Mouse (Mus musculus): ENCODE data around the gene Rbpj. TPM values are rescaled to one million over a fixed set of nuclear protein-coding genes. Genes with fewer than 3 reads are reported as not detected.

Gene Rbpj
- total and polyA plus RNA-seq, 3 experiments, result 40.5 to 62.8 (median 61.3) TPM

- Histone ChIP-seq H3K9me3 (replicated peaks; ENCODE audit: low read length) (no peaks in the 10 kb centered on the region), H3K4me3 (replicated peaks in 1 of 3; ENCODE audit: low read depth in 2 of 3, low read length in 2 of 3, poor library complexity in 1 of 3) (no peak overlapping the region), H3K36me3 (replicated peaks in 1 of 2; ENCODE audit: control insufficient read depth in 1 of 2, insufficient read depth in 1 of 2, low read length in 1 of 2) (no peaks in the 10 kb centered on the region), H3K4me1 (ENCODE audit: control insufficient read depth in 1 of 2, insufficient read depth in 2 of 2) (peaks cover 15 to 29% of the 10 kb centered on the region in 2 experiments), H3K4me2 (ENCODE audit: insufficient read depth, low read depth, poor library complexity, severe bottlenecking) (no peak overlapping the region), H3K79me2 (replicated peaks; ENCODE audit: control insufficient read depth, extremely low read depth, insufficient read depth, poor library complexity, severe bottlenecking) (no peaks in the 10 kb centered on the region), H3K27me3 (replicated peaks) (no peaks in the 10 kb centered on the region), H3K9ac (ENCODE audit: insufficient read depth, low read depth) (no peak overlapping the region), H3K27ac (ENCODE audit: insufficient read depth, low read depth) (no peak overlapping the region)
- TF ChIP-seq USF2 (conservative IDR thresholded peaks at IDR 0.05; ENCODE audit: low read depth, low read length), result no peak
- TF ChIP-seq ZMIZ1 (IDR thresholded peaks at IDR 0.05; ENCODE audit: low read depth, low read length), result no peak
- TF ChIP-seq TBP (conservative IDR thresholded peaks at IDR 0.05; ENCODE audit: low read depth, low read length), result no peak
- TF ChIP-seq KAT2A (IDR thresholded peaks at IDR 0.05; ENCODE audit: insufficient replicate concordance, low read length), result no peak
- TF ChIP-seq E2F4 (IDR thresholded peaks at IDR 0.05; ENCODE audit: insufficient replicate concordance, low read depth, low read length), result no peak
- no peak for TF ChIP-seq ELF1 (IDR thresholded peaks at IDR 0.05; ENCODE audit: low read depth, low read length)
- TF ChIP-seq MAZ (IDR thresholded peaks at IDR 0.05; ENCODE audit: low read depth, low read length), result no peak
- TF ChIP-seq EP300 (IDR thresholded peaks at IDR 0.05; ENCODE audit: low read length), result no peak
- no peak for TF ChIP-seq POLR2AphosphoS2 (IDR thresholded peaks at IDR 0.05; ENCODE audit: low read depth, low read length)
- no peak for TF ChIP-seq NRF1 (IDR thresholded peaks at IDR 0.05; ENCODE audit: low read depth, low read length)
- no peak for TF ChIP-seq JUND (conservative IDR thresholded peaks at IDR 0.05; ENCODE audit: low read depth, low read length)
- TF ChIP-seq POLR2A (IDR thresholded peaks at IDR 0.05; ENCODE audit: low read depth, low read length), result no peak
- TF ChIP-seq ETS1 (conservative IDR thresholded peaks at IDR 0.05; ENCODE audit: low read depth, low read length), result no peak
- TF ChIP-seq JUN (IDR thresholded peaks at IDR 0.05; ENCODE audit: insufficient read depth, low read depth, low read length), result no peak
- no peak for TF ChIP-seq SMC3 (IDR thresholded peaks at IDR 0.05; ENCODE audit: low read depth, low read length)
- dilution Hi-C loops (cut with MboI; ENCODE audit: extremely low pct_ligation_motif_present, extremely low pct_unique_long_range_greater_than_20kb, low sequenced_read_pairs) (no loop called here), in situ Hi-C loops (cut with MboI; ENCODE audit: low pct_ligation_motif_present, low pct_unique_long_range_greater_than_20kb, low sequenced_read_pairs) (no loop called here)
- no peak for DNase-seq (ENCODE audit: extremely low read depth)
Measured at GRCm38 (mm10) chr5:53493756-53494155, 27.8 kb downstream of the Rbpj start.

DNA sequence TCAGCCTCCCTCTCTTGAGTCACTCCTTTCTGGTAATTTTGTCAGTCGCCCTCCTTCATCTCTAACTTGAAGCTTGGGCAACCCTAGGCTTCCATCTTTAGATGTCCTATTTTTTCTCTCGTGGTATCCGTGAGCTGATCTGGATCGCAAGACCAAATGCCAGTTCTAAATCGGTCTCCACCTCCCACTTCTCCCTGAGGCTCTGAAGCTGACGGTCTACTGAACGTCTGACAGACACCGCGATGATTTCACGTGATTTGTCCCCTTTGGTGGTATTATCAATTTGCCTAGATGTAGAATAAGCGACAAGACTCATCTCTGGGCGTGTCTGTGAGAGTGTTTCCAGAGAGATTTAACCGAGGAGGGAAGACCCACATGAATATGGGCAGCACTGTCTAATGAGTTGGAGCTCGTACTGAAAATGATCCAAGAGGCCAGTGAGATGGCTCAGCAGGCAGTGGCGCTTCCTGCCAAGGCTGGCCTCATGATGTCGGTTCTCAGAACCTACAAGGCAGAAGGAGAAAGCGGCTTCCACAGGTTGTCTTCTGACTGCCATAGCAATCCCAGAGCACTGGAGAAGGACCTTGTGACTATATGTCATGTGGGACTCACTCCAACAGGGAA lies 28.7 kb downstream of the Rbpj start:
- Histone ChIP-seq H3K79me2 (replicated peaks; ENCODE audit: control insufficient read depth, extremely low read depth, insufficient read depth, poor library complexity, severe bottlenecking) (no peaks in the 10 kb centered on the region), H3K27ac (ENCODE audit: insufficient read depth, low read depth) (no peak overlapping the region), H3K9ac (ENCODE audit: insufficient read depth, low read depth) (no peak overlapping the region), H3K9me3 (replicated peaks; ENCODE audit: low read length) (no peaks in the 10 kb centered on the region), H3K4me2 (ENCODE audit: insufficient read depth, low read depth, poor library complexity, severe bottlenecking) (no peak overlapping the region), H3K27me3 (replicated peaks) (no peaks in the 10 kb centered on the region), H3K4me1 (ENCODE audit: control insufficient read depth in 1 of 2, insufficient read depth in 2 of 2) (peaks cover 14 to 28% of the 10 kb centered on the region in 2 experiments), H3K4me3 (replicated peaks in 1 of 3; ENCODE audit: low read depth in 2 of 3, low read length in 2 of 3, poor library complexity in 1 of 3) (no peak overlapping the region), H3K36me3 (replicated peaks in 1 of 2; ENCODE audit: control insufficient read depth in 1 of 2, insufficient read depth in 1 of 2, low read length in 1 of 2) (no peaks in the 10 kb centered on the region)
- in situ Hi-C loops (cut with MboI; ENCODE audit: low pct_ligation_motif_present, low pct_unique_long_range_greater_than_20kb, low sequenced_read_pairs), result no loop called here
- TF ChIP-seq BHLHE40 (IDR thresholded peaks at IDR 0.05; ENCODE audit: low read depth, low read length) (no peak), ELF1 (IDR thresholded peaks at IDR 0.05; ENCODE audit: low read depth, low read length) (no peak), KAT2A (IDR thresholded peaks at IDR 0.05; ENCODE audit: insufficient replicate concordance, low read length) (no peak), MAFK (IDR thresholded peaks at IDR 0.05; ENCODE audit: insufficient replicate concordance, low read length) (no peak), USF1 (IDR thresholded peaks at IDR 0.05; ENCODE audit: low read depth, low read length) (no peak), SIN3A (IDR thresholded peaks at IDR 0.05; ENCODE audit: low read length) (no peak), PAX5 (IDR thresholded peaks at IDR 0.05; ENCODE audit: low read length) (no peak), CHD1 (IDR thresholded peaks at IDR 0.05; ENCODE audit: low read depth, low read length) (no peak), E2F4 (IDR thresholded peaks at IDR 0.05; ENCODE audit: insufficient replicate concordance, low read depth, low read length) (no peak), IRF4 (IDR thresholded peaks at IDR 0.05; ENCODE audit: low read depth, low read length) (no peak), UBTF (IDR thresholded peaks at IDR 0.05; ENCODE audit: low read depth, low read length) (no peak), ZC3H11A (IDR thresholded peaks at IDR 0.05; ENCODE audit: low read depth, low read length) (no peak), TBP (conservative IDR thresholded peaks at IDR 0.05; ENCODE audit: low read depth, low read length) (no peak), JUN (IDR thresholded peaks at IDR 0.05; ENCODE audit: insufficient read depth, low read depth, low read length) (no peak), SMC3 (IDR thresholded peaks at IDR 0.05; ENCODE audit: low read depth, low read length) (no peak), MXI1 (IDR thresholded peaks at IDR 0.05; ENCODE audit: low read depth, low read length) (no peak), ZKSCAN1 (IDR thresholded peaks at IDR 0.05; ENCODE audit: borderline replicate concordance, low read depth, low read length) (no peak), CTCF (conservative IDR thresholded peaks at IDR 0.05 in 1 of 2, IDR thresholded peaks at IDR 0.05 in 1 of 2; ENCODE audit: low read depth in 2 of 2, low read length in 2 of 2) (no peak), ZMIZ1 (IDR thresholded peaks at IDR 0.05; ENCODE audit: low read depth, low read length) (no peak), TCF12 (IDR thresholded peaks at IDR 0.05; ENCODE audit: low read depth, low read length) (no peak)
- no peak for DNase-seq (ENCODE audit: extremely low read depth)
- dilution Hi-C loops (cut with MboI; ENCODE audit: extremely low pct_ligation_motif_present, extremely low pct_unique_long_range_greater_than_20kb, low sequenced_read_pairs), result no loop called here
